Mouse (Mus musculus) CH12F3 (cell line): ENCODE data around the gene Ugt1a8.
"Not testable (repeated sequence)": the region's sequence is repeated elsewhere in the genome, so short reads cannot be mapped to it uniquely, and the experiment has no call there.

Experiments used
- in situ Hi-C: fragments of 300-500 bp; cut with MboI; formaldehyde crosslinking; loops from 2 replicates; pipeline ENCODE4 v1.14.3; 2020; ENCODE audit warnings: low sequenced_read_pairs

The Ugt1a8 gene

GRCm38 (mm10) chr1:88109027-88109557 lies 21.5 kb downstream of the Ugt1a8 start:
- in situ Hi-C loops = not testable (repeated sequence)

GRCm38 (mm10) chr1:88109604-88110003 lies 22.0 kb downstream of the Ugt1a8 start:
- in situ Hi-C loops = not testable (repeated sequence)

GRCm38 (mm10) chr1:88112769-88113168 lies 25.2 kb downstream of the Ugt1a8 start:
- in situ Hi-C loops = not testable (repeated sequence)

GRCm38 (mm10) chr1:88120550-88120949 lies 32.9 kb downstream of the Ugt1a8 start:
- in situ Hi-C loops = not testable (repeated sequence)

GRCm38 (mm10) chr1:88121521-88121920 lies 33.9 kb downstream of the Ugt1a8 start:
- in situ Hi-C loops = not testable (repeated sequence)

- in situ Hi-C loops = loop anchor here (25.0 kb wide), 1 partner anchor 161 kb away; the partner anchor contains the start of genes Hjurp and Trpm8
These were observed 38.3 kb downstream of the Ugt1a8 start for GRCm38 (mm10) chr1:88125827-88126360.

- in situ Hi-C loops = loop anchor here (25.0 kb wide), 1 partner anchor 158 kb away; the partner anchor contains the start of genes Hjurp and Trpm8
These were observed 41.5 kb downstream of the Ugt1a8 start for GRCm38 (mm10) chr1:88129091-88129490.

- in situ Hi-C loops = loop anchor here (25.0 kb wide), 1 partner anchor 157 kb away; the partner anchor contains the start of genes Hjurp and Trpm8
These were observed 42.6 kb downstream of the Ugt1a8 start for GRCm38 (mm10) chr1:88130223-88130622.

GRCm38 (mm10) chr1:88133908-88134456 lies 46.4 kb downstream of the Ugt1a8 start:
- in situ Hi-C loops = loop anchor here (25.0 kb wide), 1 partner anchor 153 kb away; the partner anchor contains the start of genes Hjurp and Trpm8

GRCm38 (mm10) chr1:88134457-88135011 lies 46.9 kb downstream of the Ugt1a8 start, which contains the start of gene Ugt1a6a:
Gene Ugt1a6a, plus strand, starts transcription at chr1:88134809.
- in situ Hi-C loops = loop anchor here (25.0 kb wide), 1 partner anchor 153 kb away; the partner anchor contains the start of genes Hjurp and Trpm8

- in situ Hi-C loops = loop anchor here (25.0 kb wide), 1 partner anchor 152 kb away; the partner anchor contains the start of genes Hjurp and Trpm8
These were observed 47.8 kb downstream of the Ugt1a8 start for GRCm38 (mm10) chr1:88135229-88135904.

GRCm38 (mm10) chr1:88136646-88137045 lies 49.0 kb downstream of the Ugt1a8 start:
- in situ Hi-C loops = loop anchor here (25.0 kb wide), 1 partner anchor 151 kb away; the partner anchor contains the start of genes Hjurp and Trpm8

GRCm38 (mm10) chr1:88137264-88137663 lies 49.7 kb downstream of the Ugt1a8 start:
- in situ Hi-C loops = loop anchor here (25.0 kb wide), 1 partner anchor 150 kb away; the partner anchor contains the start of genes Hjurp and Trpm8

- in situ Hi-C loops = loop anchor here (25.0 kb wide), 1 partner anchor 149 kb away; the partner anchor contains the start of genes Hjurp and Trpm8
These were observed 50.5 kb downstream of the Ugt1a8 start for GRCm38 (mm10) chr1:88138145-88138544.

GRCm38 (mm10) chr1:88140492-88140891 lies 52.9 kb downstream of the Ugt1a8 start:
- in situ Hi-C loops = loop anchor here (25.0 kb wide), 1 partner anchor 147 kb away; the partner anchor contains the start of genes Hjurp and Trpm8

GRCm38 (mm10) chr1:88143966-88144675 lies 56.5 kb downstream of the Ugt1a8 start:
- in situ Hi-C loops = loop anchor here (25.0 kb wide), 1 partner anchor 143 kb away; the partner anchor contains the start of genes Hjurp and Trpm8

- in situ Hi-C loops = loop anchor here (25.0 kb wide), 1 partner anchor 142 kb away; the partner anchor contains the start of genes Hjurp and Trpm8
These were observed 57.7 kb downstream of the Ugt1a8 start for GRCm38 (mm10) chr1:88145278-88145677.

GRCm38 (mm10) chr1:88150133-88150532 lies 62.5 kb downstream of the Ugt1a8 start:
- in situ Hi-C loops = not testable (repeated sequence)

GRCm38 (mm10) chr1:88158430-88158829 lies 70.8 kb downstream of the Ugt1a8 start:
- in situ Hi-C loops = no loop called here

GRCm38 (mm10) chr1:88165711-88166110 lies 78.1 kb downstream of the Ugt1a8 start, which contains the start of gene Ugt1a5:
Gene Ugt1a5, plus strand, starts transcription at chr1:88166012.
- in situ Hi-C loops = no loop called here
